Mouse (Mus musculus) embryonic facial prominence, embryonic 13.5 days (tissue): ENCODE results near the gene Reln. TPM values are rescaled to one million over a fixed set of nuclear protein-coding genes. Genes with fewer than 3 reads are reported as not detected.

ENCODE experiments used
- ATAC-seq: fragments of 200-750 bp; cut with Nextera tagmentation; 2 replicates; pipeline ENCODE4 v1.8.0; 2017; ENCODE audit warnings: low read depth; ENCODE audit not compliant: insufficient number of reproducible peaks, insufficient read depth, low FRiP score, low TSS enrichment
- H3K27ac ChIP-seq: fragments of 300-500 bp; sonication (generic); 2 replicates; pipeline ENCODE4 v1.5.1; 2015; ENCODE audit warnings: moderate library complexity, mild to moderate bottlenecking, inconsistent platforms
- H3K27me3 ChIP-seq: fragments of 300-500 bp; sonication (generic); 2 replicates; pipeline ENCODE4 v1.6.1; 2015; ENCODE audit warnings: mild to moderate bottlenecking, inconsistent platforms
- H3K36me3 ChIP-seq: fragments of 300-500 bp; sonication (generic); 2 replicates; pipeline ENCODE4 v1.6.1; 2015; ENCODE audit warnings: mild to moderate bottlenecking, inconsistent platforms
- H3K4me1 ChIP-seq: fragments of 300-500 bp; sonication (generic); 2 replicates; pipeline ENCODE4 v1.6.1; 2015; ENCODE audit warnings: inconsistent platforms
- H3K4me2 ChIP-seq: fragments of 300-500 bp; sonication (generic); 2 replicates; pipeline ENCODE4 v1.6.1; 2015; ENCODE audit warnings: moderate library complexity, mild to moderate bottlenecking, inconsistent platforms
- H3K4me3 ChIP-seq: fragments of 300-500 bp; sonication (generic); 2 replicates; pipeline ENCODE4 v1.5.1; 2015; ENCODE audit warnings: mild to moderate bottlenecking, inconsistent platforms
- H3K9ac ChIP-seq: fragments of 300-500 bp; sonication (generic); 2 replicates; pipeline ENCODE4 v1.6.1; 2015; ENCODE audit warnings: mild to moderate bottlenecking, inconsistent platforms
- H3K9me3 ChIP-seq: fragments of 300-500 bp; sonication (generic); 2 replicates; pipeline ENCODE4 v1.6.1; 2016; ENCODE audit warnings: inconsistent platforms
- WGBS: fragments of 180-500 bp; shearing (Covaris S2); methylation state at CpG from one replicate; pipeline ENCODE4 v1.1.7; 2015; ENCODE audit warnings: mixed read lengths; 5-methylcytosine and 5-hydroxymethylcytosine counted together
- polyA plus RNA-seq: library from polyadenylated mRNA; unstranded; fragments of >200 nt; fragmentation: Nextera tagmentation; extraction: Ambion mirVana; gene quantifications from 2 replicates; pipeline ENCODE4 v1.2.1, GENCODE M21; 2015

The Reln gene
- polyA plus RNA-seq, 1 experiment from 2014 or later: 5.5 TPM

- ATAC-seq: no peak
- WGBS: 44% methylated on average over 3 of the region's 3 CpGs
Measured at GRCm38 (mm10) chr5:22335408-22335807, 9.1 kb downstream of the Reln start.

GRCm38 (mm10) chr5:22330802-22331201 lies 13.7 kb downstream of the Reln start:
- Histone ChIP-seq H3K9ac (no peak overlapping the region), H3K9me3 (0 out of 2 replicates have a peak, but pooled peaks cover 8% of the 10 kb centered on the region), H3K4me3 (no peak overlapping the region), H3K4me1 (no peaks in the 10 kb centered on the region), H3K36me3 (no peaks in the 10 kb centered on the region), H3K4me2 (no peak overlapping the region), H3K27me3 (no peaks in the 10 kb centered on the region), H3K27ac (no peak overlapping the region)
- no peak for ATAC-seq
- 78% methylated on average over 5 of the region's 5 CpGs for WGBS

More at GRCm38 (mm10) chr5:22335408-22335807, 9.1 kb downstream of the Reln start:
- Histone ChIP-seq H3K4me1 (no peaks in the 10 kb centered on the region), H3K9me3 (0 out of 2 replicates have a peak, but pooled peaks cover 8% of the 10 kb centered on the region), H3K27ac (no peak overlapping the region), H3K4me3 (no peak overlapping the region), H3K27me3 (peaks cover 8% of the 10 kb centered on the region), H3K36me3 (no peaks in the 10 kb centered on the region), H3K9ac (no peak overlapping the region), H3K4me2 (no peak overlapping the region)

- Histone ChIP-seq H3K4me1 (no peaks in the 10 kb centered on the region), H3K4me2 (no peak overlapping the region), H3K27me3 (no peaks in the 10 kb centered on the region), H3K4me3 (no peak overlapping the region), H3K9me3 (0 out of 2 replicates have a peak, but pooled peaks cover 6% of the 10 kb centered on the region), H3K9ac (no peak overlapping the region), H3K36me3 (no peaks in the 10 kb centered on the region), H3K27ac (no peak overlapping the region)
- ATAC-seq: no peak
- WGBS: 71% methylated on average over 8 of the region's 8 CpGs
Measured at GRCm38 (mm10) chr5:22328431-22329359, 15.8 kb downstream of the Reln start.

GRCm38 (mm10) chr5:22327170-22327569 lies 17.3 kb downstream of the Reln start:
- H3K9ac ChIP-seq: no peak overlapping the region
- ATAC-seq: no peak
- WGBS: 82% methylated on average over 3 of the region's 3 CpGs
- no peak overlapping the region for H3K4me2 ChIP-seq
- H3K27me3 ChIP-seq: no peaks in the 10 kb centered on the region
- no peaks in the 10 kb centered on the region for H3K36me3 ChIP-seq
- no peak overlapping the region for H3K27ac ChIP-seq
- no peaks in the 10 kb centered on the region for H3K4me1 ChIP-seq
- H3K9me3 ChIP-seq: no peaks in the 10 kb centered on the region
- H3K4me3 ChIP-seq: no peak overlapping the region

GRCm38 (mm10) chr5:22323801-22324200 lies 20.7 kb downstream of the Reln start:
- H3K27me3 ChIP-seq: no peaks in the 10 kb centered on the region
- H3K36me3 ChIP-seq: no peaks in the 10 kb centered on the region
- H3K9ac ChIP-seq: no peak overlapping the region
- H3K27ac ChIP-seq: no peak overlapping the region
- no peak for ATAC-seq
- no peak overlapping the region for H3K4me3 ChIP-seq
- no peaks in the 10 kb centered on the region for H3K9me3 ChIP-seq
- no peak overlapping the region for H3K4me2 ChIP-seq
- WGBS: 85% methylated on average over 1 of the region's 1 CpGs
- H3K4me1 ChIP-seq: no peaks in the 10 kb centered on the region

GRCm38 (mm10) chr5:22317807-22318206 lies 26.7 kb downstream of the Reln start:
- no peaks in the 10 kb centered on the region for H3K36me3 ChIP-seq
- H3K4me1 ChIP-seq: no peaks in the 10 kb centered on the region
- H3K27ac ChIP-seq: no peak overlapping the region
- H3K27me3 ChIP-seq: no peaks in the 10 kb centered on the region
- ATAC-seq: no peak
- 91% methylated on average over 1 of the region's 1 CpGs for WGBS
- no peak overlapping the region for H3K9ac ChIP-seq
- H3K4me2 ChIP-seq: no peak overlapping the region
- H3K4me3 ChIP-seq: no peak overlapping the region
- H3K9me3 ChIP-seq: no peaks in the 10 kb centered on the region

GRCm38 (mm10) chr5:22316471-22316870 lies 28.0 kb downstream of the Reln start:
- no peaks in the 10 kb centered on the region for H3K27me3 ChIP-seq
- no peak overlapping the region for H3K4me3 ChIP-seq
- no peaks in the 10 kb centered on the region for H3K9me3 ChIP-seq
- H3K36me3 ChIP-seq: no peaks in the 10 kb centered on the region
- H3K9ac ChIP-seq: no peak overlapping the region
- H3K27ac ChIP-seq: no peak overlapping the region
- ATAC-seq: no peak
- no peak overlapping the region for H3K4me2 ChIP-seq
- 92% methylated on average over 7 of the region's 7 CpGs for WGBS
- H3K4me1 ChIP-seq: no peaks in the 10 kb centered on the region

- WGBS: 77% methylated on average over 2 of the region's 2 CpGs
Measured at GRCm38 (mm10) chr5:22315990-22316389, 28.5 kb downstream of the Reln start.

GRCm38 (mm10) chr5:22312995-22313394 lies 31.5 kb downstream of the Reln start:
- H3K4me2 ChIP-seq: no peak overlapping the region
- no peak overlapping the region for H3K27ac ChIP-seq
- no peak overlapping the region for H3K4me3 ChIP-seq
- 83% methylated on average over 10 of the region's 10 CpGs for WGBS
- H3K36me3 ChIP-seq: no peaks in the 10 kb centered on the region
- ATAC-seq: no peak
- no peaks in the 10 kb centered on the region for H3K27me3 ChIP-seq
- no peaks in the 10 kb centered on the region for H3K4me1 ChIP-seq
- no peaks in the 10 kb centered on the region for H3K9me3 ChIP-seq
- no peak overlapping the region for H3K9ac ChIP-seq

More at GRCm38 (mm10) chr5:22315990-22316389, 28.5 kb downstream of the Reln start:
- ATAC-seq: no peak
- no peak overlapping the region for H3K4me3 ChIP-seq
- no peak overlapping the region for H3K27ac ChIP-seq
- H3K36me3 ChIP-seq: no peaks in the 10 kb centered on the region
- H3K9me3 ChIP-seq: no peaks in the 10 kb centered on the region
- no peak overlapping the region for H3K4me2 ChIP-seq
- no peaks in the 10 kb centered on the region for H3K27me3 ChIP-seq
- no peak overlapping the region for H3K9ac ChIP-seq
- no peaks in the 10 kb centered on the region for H3K4me1 ChIP-seq

GRCm38 (mm10) chr5:22311046-22311445 lies 33.5 kb downstream of the Reln start:
- H3K4me2 ChIP-seq: no peak overlapping the region
- H3K9me3 ChIP-seq: no peaks in the 10 kb centered on the region
- no peak overlapping the region for H3K9ac ChIP-seq
- WGBS: 90% methylated on average over 4 of the region's 4 CpGs
- H3K36me3 ChIP-seq: no peaks in the 10 kb centered on the region
- no peaks in the 10 kb centered on the region for H3K27me3 ChIP-seq
- H3K27ac ChIP-seq: no peak overlapping the region
- no peak overlapping the region for H3K4me3 ChIP-seq
- no peaks in the 10 kb centered on the region for H3K4me1 ChIP-seq
- ATAC-seq: no peak

- Histone ChIP-seq H3K9me3 (no peaks in the 10 kb centered on the region), H3K4me2 (no peak overlapping the region), H3K4me3 (no peak overlapping the region), H3K27ac (no peak overlapping the region), H3K36me3 (no peaks in the 10 kb centered on the region), H3K4me1 (no peaks in the 10 kb centered on the region), H3K27me3 (no peaks in the 10 kb centered on the region), H3K9ac (no peak overlapping the region)
- WGBS: 34% methylated on average over 2 of the region's 2 CpGs
- ATAC-seq: no peak
Measured at GRCm38 (mm10) chr5:22309001-22309400, 35.5 kb downstream of the Reln start.

- no peak overlapping the region for H3K4me2 ChIP-seq
- H3K27ac ChIP-seq: no peak overlapping the region
- no peaks in the 10 kb centered on the region for H3K36me3 ChIP-seq
- no peak overlapping the region for H3K4me3 ChIP-seq
- WGBS: 54% methylated on average over 4 of the region's 4 CpGs
- no peaks in the 10 kb centered on the region for H3K27me3 ChIP-seq
- H3K4me1 ChIP-seq: no peaks in the 10 kb centered on the region
- H3K9ac ChIP-seq: no peak overlapping the region
- ATAC-seq: no peak
- H3K9me3 ChIP-seq: no peaks in the 10 kb centered on the region
Measured at GRCm38 (mm10) chr5:22307853-22308252, 36.6 kb downstream of the Reln start.
